Mouse (Mus musculus) c-Kit-positive CD71-negative TER-119-negative erythroid progenitor cells, embryonic 14.5 days (primary cell): Measurements from ENCODE around the gene Casc4.

Source experiments
- DNase-seq: peaks from one replicate; pipeline ENCODE4 v3.0.0-alpha.2; 2013; ENCODE audit warnings: low read depth

Gene Casc4

DNA sequence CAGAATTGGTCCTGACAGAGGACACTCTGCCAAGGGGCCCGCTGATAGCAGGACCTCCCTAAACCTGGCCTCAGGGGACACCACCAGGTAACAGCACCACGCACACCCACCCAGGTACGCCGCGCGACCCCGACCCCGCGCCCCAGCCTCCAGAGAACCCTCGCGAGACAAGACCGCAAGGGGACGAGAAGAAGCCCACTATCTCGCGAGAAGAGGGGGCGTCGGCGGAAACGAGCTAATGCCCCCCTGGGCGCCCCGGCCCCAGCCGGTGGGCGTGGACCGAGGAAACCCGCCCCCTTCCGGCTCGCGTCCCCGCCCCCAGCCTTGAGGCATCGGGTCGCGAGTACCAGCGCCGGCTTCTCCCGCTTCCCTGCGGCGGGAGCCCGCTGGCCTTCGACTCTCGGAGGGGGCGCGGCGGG is at the start of gene Casc4:
TSS of gene Casc4 (plus strand) at position 339 of the 419 bp plus-strand sequence.
- peak; percentile 88 for DNase-seq

DNA sequence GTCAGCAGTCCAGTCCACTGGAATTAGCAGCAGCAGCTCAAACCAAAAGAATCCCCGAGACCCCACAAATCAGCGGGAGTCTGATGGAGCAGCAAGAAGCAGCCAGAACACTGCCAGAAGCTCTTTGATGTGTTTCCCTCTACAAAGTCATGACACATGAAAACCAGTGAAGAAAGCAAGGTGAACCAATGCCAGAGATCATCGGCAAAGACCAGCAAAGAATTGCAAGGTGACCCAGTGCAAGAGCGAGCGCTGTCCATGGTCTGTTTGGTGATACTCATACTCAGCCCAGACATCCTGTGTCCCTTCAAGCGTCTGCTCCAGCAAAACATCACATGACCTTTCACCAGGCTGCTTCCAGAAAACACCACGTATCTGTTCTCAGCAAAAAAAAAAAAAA is 45.0 kb upstream of the Casc4 start:
- no peak for DNase-seq

DNA sequence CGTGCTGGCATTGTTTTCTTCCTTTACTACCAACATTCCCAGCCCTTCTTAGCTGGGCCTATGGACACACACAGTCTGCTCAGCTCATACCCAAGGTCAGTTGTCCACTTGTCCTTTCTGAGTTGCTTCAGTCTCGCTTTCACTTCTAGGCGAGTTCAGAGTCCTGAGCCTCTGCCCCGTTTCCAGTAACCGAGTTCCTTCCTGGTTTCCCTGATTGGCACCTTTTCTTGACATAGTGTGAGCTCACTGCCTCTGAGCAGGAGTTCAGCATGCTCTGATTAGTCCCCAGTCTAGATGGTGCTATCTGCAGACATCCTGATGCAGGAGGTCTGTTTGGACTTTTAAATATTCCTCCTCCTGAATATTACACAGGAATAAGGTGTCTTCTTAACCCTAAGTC is 42.1 kb upstream of the Casc4 start:
- DNase-seq, result no peak

DNA sequence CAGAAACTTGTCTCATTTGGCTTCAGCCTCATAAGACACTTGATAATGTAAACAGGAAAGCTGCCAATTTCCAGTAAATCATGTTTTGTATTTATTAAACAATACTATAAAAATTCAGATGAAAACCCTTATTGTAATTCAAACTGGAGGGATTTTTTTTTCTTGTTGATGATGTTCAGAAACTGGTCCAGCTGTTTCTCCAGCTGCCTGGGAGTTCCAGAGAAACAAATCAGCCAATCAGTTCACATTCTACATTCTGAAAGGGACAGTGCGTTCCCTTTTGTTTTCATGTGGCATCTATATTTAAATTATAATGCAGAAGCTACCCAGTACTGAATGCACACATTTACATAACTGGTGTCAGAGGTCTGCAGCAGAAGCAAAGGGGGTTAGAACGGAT is 40.6 kb upstream of the Casc4 start:
- DNase-seq, result no peak

DNA sequence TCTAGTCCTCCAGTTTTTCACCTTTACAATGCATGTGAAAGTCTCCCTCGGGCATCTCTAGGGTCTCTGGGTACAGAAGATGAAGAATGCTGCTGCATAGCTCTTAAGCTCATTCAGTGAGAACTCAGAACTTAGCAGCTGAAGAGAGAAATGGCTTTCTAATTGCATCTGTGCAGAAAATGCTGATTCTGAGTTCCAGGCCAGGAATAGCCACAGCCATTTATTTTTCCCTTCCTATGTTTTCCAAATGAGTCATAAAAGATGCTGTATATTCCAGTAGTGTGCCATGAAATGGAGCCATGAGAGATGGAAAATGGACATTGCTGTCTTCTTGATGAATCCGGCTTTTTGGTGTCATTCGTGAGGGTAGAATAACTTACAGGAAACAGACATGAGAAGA is 38.4 kb upstream of the Casc4 start:
- DNase-seq, result no peak

DNA sequence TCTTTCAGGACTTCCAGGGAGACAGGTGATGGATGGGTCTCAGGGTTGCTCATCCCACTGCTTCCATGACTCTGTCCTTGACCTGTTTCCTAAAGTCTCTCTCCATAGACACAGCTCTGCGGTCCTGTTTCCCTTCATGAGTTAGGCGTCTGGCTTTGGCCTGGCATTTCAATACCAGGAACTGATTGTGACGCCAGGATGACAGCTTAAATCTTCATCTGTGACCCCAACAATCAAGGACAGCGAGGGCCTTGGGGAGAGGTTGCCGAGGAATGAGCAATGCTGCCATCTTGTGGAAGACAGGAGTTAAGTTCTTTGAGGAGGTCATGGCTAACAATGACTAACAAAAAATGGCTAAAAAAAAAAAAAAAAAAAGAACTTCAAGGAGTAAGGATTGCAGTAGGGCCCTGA is 34.3 kb upstream of the Casc4 start:
- DNase-seq, result peak; percentile 60

DNA sequence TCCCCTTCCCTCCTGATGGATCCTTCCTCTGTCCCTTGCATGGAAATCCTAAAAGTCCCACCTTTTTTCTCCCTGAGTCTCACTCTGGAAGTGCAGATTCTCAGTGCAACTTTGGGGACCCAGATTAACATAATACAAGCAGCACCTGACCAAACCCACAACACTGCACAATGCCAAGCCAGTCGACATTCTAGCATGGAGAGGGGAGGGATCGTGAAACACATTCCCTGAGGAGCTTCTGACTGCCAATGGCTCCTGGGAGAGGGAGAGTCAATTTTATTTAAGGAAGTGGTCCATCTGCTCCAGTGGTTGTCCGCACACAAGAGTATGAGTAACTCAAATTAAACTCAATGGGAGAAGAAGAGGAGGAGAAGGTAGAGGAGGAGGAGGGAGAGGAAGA is 31.8 kb upstream of the Casc4 start:
- DNase-seq, result no peak

DNA sequence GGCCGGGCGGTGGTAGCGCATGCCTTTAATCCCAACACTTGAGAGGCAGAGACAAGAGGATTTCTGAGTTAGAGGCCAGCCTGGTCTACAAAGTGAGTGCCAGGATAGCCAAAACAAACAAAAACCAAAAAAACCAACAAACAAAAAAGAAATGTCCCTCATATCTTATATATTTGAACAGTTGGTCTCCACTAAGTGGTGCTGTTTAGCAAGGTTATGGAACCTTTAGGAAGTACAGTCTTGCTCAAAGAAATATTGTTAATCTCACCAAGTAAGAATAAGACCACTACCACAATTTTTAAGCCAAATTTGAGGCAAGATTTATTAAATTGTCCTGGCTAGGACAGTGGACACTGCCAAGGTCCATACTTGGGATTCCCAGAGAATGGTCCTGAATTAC is 25.3 kb upstream of the Casc4 start:
- no peak for DNase-seq

DNA sequence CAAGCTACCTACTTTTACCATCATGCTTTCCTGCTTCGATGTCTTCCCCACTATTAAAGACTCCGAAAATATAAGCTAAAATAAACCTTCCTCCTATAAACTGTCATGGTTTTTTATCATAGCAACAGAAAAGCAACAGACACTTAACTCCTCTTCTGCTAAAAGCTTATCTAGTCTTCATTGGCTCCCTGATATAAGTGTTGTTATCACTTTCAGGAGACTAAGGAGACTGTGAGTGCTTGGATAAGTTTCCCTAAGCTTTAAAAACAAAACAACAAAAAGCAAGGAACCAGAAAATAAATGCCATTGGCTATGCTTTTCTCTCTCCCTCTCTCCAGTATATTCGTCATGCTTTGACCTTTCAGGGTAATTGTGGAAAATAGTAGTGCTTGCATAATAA is 24.5 kb upstream of the Casc4 start:
- DNase-seq, result no peak

DNA sequence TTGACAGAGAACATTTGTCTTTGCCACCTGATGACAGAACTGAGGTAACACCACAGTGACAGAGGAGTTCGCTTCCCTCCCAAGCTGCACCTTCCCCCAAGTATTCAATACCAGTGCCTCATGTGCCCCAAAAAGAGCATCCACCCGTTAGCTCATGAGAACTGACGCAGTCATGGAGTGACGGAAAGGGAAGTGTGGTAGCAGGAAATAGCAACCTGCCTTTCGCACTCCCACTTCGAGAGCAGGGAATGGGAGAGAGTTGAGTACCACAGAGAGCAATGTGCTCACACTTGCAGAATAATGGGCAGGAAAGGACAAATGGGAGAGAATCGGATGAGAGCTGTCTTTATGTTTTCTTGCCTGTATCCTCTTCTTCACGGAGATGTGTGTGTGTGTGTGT is 20.7 kb upstream of the Casc4 start:
- no peak for DNase-seq

DNA sequence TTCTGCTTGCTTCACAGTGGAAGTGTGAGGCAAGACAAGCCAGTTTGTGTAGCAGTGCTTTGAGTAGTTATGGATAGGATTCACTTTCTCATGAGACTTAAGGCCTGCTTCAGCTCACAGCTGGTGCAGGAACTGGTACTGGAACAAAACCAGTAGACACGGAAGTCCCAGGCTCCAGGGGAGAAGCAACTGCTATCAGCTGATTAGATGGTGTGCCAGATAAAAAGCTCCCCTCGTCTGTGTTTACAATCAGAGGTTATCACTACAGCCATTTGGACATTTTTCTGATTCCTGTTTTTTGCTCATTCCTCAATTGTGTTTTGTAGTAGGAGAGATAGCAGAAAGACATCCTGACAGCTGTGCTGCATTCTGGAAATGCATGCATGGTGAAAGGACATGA is 14.7 kb upstream of the Casc4 start:
- no peak for DNase-seq

DNA sequence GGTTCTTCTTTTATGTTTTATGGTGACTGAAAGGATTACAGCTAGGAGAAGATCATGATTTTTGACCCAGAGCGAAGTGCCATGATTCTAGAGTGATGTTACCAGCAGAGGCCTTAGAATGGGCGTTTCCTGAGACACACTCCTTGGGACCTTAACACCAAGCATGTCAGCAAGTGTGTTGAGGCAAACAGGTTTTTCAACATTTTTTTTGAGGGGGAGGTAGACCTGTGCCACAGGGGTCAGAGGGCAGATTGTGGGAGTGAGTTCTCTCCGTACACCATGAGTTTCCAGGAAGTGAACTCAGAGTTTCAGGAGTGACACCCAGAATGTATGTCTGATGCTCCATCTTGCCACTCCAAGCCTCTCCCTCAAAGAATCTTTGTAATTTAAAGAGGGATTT is 12.8 kb upstream of the Casc4 start:
- DNase-seq, result no peak

DNA sequence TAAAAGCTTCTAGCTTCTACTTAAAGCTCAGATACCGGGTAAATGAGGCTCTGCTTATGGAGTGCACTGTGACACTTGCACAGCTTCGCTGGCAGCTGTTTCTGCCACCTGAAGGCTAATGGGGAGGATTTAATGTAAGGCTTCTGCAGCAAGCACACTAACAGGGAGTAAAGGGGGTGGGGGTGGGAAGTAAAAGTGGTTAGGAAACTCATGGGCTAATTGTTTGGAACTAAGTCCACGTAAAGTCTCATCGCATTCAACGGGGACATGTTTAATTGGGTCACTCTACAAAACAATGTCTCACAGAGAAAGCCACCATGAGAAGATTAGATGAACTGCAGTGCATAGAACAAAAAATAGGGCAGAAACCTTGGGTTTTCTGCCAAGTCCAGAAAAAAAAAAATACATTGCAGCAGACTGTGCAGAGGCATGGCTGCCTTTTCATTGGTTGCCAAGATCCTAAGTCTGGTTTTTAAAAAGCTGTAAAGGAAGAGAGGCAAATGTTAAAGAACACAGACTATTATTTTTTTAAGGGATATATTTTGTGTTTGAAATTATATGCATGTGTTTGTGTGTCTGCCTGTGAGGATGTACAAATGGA is 7.3 kb upstream of the Casc4 start:
- DNase-seq, result no peak

DNA sequence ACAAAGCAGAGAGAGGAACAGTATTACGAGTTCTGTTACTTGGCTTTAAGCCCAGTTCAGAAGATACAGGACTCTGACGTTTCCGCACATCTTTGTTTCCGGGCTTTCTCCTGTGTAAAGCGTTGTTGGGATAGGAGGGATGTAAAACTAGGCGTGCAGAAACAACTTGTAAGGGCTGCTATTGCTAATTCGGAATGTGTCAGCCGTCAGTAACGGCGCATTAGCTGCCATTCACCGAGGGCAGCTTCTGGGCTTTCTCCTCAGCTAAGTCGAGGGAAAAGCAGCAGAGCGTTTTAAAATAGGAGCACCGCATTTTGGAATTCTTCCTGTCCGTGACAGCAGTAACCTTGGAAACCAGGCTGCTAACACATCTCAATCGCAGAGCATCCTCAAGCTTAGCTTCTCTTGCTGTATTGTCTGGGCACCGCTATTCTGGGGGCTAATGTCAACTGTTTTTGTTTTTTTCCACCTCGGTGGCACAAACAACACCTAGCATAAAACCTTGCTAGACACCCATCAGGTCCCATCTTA is 634 bp upstream of the Casc4 start:
- no peak for DNase-seq

DNA sequence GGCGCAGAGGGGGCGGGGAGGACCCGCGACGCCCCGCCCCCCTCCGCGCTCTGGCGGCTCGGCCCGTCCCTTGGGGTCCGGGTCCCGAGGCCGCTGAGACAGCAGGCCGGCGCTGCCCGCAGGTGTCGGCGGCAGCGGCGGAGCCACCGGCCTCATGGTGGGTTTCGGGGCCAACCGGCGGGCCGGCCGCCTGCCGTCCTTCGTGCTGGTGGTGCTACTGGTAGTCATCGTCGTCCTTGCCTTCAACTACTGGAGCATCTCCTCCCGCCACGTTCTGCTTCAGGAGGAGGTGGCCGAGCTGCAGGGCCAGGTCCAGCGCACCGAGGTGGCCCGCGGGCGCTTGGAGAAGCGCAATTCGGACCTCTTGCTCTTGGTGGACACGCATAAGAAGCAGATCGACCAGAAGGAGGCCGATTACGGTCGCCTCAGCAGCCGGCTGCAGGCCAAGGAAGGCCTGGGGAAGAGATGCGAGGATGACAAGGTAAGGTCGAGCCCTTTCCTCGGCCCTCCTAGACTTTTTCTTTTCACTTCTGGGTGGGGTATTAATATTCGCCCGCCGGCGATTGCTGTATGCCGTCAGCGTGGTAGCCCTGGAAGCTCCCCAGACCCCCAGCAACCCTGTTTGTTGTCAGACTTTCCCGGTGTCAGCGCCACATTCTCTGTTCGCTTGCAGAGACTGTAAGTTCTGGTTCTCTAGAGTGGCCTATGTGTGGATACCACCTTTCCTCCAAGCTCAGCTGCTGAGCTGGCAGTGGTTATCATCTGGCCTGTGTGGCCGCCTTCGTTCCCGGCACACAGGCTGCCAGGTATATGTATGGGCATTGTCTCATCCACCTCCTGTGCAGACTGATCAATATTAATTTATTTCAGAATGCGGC is 520 bp downstream of the Casc4 start:
- no peak for DNase-seq

DNA sequence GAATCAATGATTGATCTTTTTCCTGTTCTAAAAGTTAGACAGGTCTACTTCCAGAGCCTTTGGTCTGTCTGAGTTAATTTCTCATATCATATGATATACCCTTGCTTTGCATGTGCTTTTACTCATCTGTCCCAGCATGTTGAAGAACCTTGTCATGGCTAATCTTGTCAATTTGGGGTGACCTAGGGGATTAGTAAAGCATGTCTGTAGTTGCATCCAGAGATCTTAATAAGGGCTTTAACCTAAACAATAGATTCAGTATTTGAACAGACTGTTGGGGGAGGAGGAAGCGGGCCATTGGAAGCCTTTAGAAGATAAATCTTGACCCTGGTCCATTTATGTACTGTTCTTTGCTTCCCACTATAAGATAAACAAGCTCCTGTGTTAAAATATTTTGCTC is 12.7 kb downstream of the Casc4 start:
- no peak for DNase-seq

DNA sequence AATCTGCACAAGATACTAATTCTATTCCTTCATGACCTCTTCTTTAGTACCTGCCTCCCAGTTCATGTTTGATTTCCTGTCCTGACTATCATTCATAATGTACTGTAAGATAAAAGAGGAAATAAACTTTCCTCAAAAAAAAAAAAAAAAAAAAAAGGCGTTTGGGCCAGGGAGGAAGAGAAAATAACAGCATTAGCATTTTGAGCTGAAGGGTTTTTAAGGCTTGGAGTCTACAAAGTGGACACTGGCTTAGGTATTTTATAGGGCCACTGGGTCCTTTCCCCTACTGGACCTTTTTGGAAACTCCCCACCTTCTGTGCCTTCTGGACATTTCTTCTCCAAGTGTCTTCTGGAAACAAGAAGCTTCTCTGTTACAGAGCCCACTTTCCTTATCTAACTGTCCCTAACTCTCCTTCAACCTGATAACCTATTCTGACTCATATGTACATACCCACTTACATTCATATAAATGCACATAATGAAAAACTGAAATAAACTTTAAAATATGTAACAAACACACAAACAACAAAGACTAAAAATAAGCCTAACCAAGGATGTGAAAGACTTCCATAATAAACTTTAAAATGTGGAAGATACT is 18.8 kb downstream of the Casc4 start:
- no peak for DNase-seq

DNA sequence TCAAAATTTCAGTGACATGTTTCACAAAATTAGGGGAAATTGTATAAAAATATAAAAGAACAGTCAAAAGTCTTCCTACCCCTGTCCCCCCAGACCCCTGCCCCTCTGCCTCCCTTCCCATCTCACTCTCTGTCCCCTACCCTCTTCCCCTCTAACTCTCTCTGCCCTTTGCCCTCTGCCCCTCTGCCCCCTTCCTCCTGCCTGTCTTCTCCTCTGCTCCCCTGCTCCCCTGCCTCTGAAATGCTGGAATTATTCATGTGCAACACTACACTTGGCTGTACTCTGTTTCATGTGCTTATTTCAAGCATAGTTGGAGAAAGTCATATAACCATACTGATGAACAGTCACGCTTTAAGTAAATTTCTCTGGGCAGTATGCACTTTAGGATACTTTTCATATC is 19.6 kb downstream of the Casc4 start:
- DNase-seq, result no peak

DNA sequence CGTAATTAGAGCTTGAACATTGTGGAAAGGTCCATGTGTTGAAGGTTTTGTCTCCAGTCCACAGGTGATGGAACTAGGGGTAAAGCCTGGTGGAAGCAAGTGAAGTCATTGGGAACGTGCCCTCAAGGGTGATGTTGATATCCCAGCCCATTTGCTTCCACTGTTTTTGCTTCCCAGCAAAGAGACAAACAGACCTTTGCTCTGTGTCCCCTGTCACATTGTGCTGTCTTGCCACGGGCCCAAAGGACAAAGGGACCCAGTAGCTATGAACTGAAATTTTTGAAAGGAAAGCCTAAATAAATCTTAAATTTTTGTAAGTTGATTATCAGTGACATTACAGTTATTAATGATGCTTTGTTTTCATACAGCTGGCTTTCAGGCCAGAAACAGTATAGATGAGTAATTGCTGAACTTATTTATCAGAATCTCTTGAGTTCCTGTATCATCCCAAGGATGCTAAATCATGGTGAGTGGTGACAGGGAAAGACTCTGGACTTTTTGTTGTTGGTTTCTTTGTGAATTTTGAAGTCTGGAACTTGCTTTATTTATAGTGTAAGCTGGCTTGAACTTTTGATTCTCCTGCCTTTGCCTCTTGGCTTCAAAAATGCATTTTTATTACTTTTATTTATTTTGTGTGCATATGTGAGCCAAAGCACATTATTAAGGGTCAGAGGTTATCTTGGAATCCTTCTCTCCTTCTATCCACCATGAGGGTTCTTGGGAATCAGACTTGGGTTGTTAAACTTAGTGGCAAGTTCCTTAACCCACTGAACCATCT is 22.1 kb downstream of the Casc4 start:
- no peak for DNase-seq

DNA sequence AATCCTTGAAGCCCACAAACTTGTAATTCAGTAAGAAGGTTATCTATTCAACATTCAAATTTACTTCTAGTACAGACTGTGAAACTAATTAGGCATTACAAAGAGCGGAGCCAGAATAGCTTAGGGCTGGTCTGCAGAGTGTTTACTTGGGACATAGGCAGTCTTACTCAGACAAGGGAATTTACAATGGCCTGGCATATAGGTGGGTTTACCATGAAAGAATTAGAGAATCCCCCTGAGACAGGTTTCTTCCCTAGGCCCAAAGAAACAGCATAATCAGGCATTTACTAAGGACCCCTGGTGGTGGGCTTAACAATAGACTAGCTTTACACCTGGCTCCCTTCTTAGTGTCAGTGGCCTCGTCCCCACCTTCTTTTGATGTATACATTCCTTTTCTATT is 28.5 kb downstream of the Casc4 start:
- no peak for DNase-seq

DNA sequence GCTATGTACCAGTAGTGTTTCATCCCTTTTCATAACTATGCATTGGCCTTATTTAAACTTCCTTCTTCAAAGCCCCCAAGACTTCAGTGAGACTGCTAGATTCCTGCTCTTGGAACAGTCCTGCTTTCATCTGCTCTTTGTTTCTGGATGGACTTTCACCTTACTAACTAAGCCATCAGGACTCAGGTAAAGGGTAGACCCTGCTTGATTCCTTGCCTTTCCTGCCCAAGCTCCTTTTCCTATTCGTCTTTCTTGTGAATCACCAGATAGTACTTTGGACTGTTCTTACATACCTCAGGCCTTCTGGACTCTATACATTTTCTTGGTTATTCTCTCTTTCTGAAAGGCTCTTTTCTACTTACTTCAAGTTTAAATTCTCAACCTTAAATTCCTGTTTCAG is 30.1 kb downstream of the Casc4 start:
- no peak for DNase-seq

DNA sequence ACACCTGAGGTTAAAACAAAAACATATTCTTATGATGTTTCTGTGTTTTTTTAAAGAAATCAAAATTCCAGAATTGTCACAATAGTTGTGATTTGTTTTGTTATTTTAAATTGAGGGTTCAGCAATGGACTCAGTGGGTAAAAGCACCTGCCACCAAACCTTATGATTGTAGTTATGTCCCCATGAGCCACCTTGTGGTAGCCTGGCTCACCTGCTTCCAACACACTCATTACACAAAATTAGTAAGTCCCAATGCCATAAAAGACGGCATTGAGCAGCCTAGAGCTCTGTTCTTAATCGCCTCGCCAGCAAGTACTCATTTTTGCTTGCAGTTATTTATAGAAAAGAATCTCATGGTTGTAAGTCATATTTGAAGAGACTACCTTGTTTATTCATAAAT is 43.2 kb downstream of the Casc4 start:
- DNase-seq, result no peak
